Mouse (Mus musculus) ZHBTc4 (cell line): ENCODE measurements at regions not wholly inside any gene's neighbourhood (a gene's known extent, or its start where the extent isn't known, plus 50 kb on each side); places are given as distances from the start of the nearest gene placed in this dataset.
A peak's percentile ranks its signal among the peaks of the same experiment; 100 is the strongest.

ENCODE experiments used
- DNase-seq: peaks from one replicate; pipeline ENCODE4 v3.0.0-alpha.2; 2011; ENCODE audit warnings: low read depth, low spot score

DNA sequence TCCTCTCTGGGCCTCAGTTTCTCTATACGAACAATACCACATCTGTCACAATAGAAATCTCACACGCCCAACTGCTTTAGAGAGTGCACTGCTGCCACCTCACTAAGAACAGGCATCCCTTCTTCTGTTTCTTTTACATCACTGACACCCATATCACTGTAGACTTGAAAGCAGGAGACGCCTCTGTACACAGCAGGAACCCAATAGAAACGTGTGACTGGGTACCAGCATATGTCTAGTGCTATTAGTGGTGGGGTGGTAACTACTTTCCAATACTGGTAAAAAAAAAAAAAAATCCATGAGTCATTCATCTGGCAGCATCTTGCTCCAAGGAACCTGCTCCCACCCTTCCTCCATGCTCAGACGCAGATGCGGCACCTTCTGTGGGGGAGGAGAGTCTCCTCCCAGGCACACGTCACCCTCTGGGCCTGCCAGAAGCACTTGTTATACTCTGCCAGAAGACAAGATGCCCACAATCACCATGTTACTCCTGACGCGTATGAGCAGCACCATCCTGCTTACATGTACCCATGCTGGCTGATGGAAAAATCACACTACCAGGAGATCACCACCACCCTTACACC is 151.3 kb upstream of the Plxna4 start:
- DNase-seq = no peak

DNA sequence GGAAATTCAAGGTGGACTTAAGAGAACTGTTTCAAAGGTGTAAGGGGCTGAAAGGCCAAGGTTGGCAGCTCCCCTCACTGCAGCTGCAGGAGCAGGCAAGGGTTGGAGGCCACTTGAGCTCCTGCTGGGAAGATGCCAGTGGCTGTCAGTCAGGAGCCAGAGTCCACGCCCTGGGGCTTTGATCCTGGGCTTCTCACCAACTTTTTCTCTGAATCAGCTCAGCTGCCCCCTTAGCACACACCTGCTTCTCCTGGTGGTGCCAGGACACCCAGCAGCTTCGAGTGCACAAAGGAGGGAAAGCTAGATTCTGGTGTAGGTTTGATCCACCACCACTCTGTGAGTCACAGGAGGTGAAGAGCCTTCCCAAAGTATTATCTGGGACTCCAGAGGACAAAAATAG is 140.7 kb upstream of the Plxna4 start:
- DNase-seq = no peak

DNA sequence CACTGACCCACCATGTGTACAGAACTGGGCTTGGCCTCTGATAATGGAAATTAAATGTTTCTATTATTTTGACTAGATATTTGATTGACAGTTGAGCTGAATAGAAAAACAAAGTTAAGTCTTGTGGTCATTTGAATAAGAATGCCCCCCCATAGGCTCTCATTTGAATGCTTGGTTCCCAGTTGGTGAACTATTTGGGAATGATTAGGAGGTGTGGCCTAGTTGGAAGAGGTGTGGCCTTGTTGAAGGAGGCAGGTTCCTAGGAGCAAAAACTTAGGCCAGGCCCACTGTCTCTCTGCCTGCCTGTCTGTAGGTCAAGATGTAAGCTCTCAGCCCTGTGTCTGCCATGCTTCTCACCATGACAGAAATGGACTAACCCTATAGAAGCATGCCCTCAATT is 138.6 kb upstream of the Plxna4 start:
- peak; percentile 64 for DNase-seq

DNA sequence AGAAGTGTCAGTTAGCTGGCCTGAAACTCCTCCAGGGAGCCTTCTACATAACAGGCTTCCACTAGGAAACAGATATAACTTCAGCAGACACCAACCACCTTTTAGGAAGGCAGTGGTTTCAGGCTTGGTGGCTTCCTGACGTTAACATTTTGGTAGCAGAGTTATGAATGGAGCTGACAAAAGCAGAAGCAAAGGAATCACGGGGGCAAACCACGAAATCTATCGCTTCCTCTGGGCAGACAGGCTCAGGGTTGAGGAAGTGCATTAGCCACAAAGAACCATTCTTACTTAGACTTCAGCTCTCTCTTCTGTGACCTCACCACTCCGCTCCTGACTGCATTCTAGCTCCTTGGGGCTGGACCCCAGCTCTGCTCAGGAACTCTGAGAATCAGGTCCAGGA is 129.9 kb upstream of the Plxna4 start:
- no peak for DNase-seq

DNA sequence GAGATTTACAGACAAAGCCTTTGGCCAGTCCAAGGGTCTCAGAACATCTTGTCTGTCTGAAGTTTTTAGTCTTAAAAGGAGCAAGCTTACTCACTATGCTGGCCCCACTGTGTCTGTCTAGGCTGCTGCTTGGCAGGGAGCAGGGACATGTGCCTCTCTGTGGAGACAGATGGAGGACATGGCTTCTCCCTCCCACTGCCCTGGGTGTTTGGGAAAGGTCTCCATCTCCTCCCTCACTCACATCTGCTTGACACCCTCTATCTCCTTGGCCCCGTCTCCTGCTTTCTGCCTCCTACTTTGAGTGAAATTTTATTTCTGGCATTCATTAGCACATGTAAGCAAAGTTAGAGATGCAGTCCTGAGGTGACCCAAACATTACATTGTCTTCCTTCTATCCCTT is 127.1 kb upstream of the Plxna4 start:
- no peak for DNase-seq

DNA sequence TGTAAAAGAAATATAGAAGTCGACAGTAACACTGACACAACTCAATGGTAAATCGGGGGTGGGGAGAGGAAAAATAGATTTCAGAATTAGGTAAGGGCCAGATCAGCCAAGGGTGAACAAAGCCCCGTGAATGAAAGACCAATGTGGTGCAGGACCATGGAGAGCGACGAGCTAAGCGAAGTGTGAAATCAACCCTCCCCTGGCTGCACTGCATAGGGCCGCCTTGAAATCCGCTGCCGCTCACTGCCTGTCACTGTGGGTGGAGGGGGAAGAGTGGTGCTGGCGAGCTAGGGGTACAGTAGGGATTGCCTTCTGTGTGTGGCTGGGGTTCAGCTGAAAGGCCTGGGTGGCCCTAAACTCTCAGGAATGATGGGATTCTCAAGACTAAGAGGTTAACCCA is 122.2 kb upstream of the Plxna4 start:
- DNase-seq = peak; percentile 77

DNA sequence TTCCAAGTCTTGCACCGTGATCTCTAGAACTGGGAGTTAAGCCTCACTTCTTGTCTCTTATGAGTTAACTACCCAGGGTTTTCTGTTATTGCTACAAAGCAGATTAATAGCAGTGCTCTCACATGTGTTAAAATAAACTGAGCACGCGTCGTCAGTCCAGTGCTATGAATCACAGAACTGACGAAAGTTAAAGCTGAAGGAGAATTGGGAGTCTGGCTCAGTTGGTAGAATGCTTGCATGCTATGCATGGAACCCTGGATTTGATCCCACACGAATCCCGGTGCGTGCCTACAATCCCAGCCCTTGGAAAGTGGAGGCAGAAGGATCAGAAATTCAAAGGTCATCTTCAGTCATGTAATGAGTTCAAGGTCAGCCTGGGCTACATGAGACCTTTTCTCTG is 121.6 kb upstream of the Plxna4 start:
- no peak for DNase-seq

DNA sequence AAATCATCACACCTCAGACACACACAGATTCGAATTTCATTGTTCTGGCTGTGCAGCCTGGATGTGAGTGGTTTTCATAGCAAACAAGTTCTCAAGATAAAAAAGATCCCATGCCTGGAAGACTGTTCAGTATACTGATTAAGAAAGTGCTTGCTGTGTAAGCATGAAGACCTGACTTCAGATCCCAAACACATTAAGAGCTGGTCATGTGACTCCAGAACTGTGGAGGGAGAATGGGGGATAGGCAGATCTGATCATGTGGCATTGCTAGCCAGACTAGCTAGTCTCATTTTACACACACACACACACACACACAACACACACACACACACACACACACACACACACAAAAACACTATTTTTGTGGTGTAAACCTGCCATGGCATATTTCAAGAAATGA is 119.4 kb upstream of the Plxna4 start:
- DNase-seq = no peak

DNA sequence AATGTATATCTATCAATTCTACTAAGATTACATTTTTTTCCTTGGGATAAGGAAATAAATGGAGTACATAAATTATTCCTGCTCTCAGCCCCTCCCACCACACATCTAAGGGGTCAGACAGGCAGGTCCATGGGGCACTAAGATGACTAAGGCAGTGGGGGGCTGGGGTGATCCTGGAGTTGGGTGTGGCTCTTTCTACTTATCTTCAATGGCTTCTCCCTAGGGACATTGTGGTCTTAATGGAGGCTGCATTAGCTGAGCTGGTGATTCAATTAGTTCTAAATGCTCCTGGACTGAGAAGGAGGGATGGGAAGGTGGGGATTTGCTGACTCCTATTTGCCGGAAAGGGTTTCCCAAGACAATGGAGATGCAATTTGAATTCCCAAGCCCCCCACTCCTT is 118.4 kb upstream of the Plxna4 start:
- DNase-seq = peak; percentile 26

DNA sequence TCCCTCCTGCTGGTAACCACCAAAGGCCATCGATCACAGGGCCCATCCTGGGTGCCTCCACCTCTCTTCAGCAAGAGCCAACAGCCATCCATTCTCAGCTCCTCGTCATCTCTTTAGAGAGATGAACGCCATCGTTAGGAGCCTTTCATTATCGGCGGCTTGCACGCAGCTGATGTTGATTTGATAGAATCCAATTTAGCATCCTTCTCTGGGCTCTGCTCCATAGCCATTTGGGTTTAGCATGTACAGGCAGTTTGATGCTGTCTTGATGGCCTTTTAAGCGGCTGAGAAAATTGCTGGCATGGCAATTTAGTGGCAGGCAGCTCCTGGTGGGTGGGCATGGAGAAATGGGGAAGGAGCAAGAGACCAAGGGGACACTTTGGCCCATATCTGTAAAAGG is 115.5 kb upstream of the Plxna4 start:
- no peak for DNase-seq

DNA sequence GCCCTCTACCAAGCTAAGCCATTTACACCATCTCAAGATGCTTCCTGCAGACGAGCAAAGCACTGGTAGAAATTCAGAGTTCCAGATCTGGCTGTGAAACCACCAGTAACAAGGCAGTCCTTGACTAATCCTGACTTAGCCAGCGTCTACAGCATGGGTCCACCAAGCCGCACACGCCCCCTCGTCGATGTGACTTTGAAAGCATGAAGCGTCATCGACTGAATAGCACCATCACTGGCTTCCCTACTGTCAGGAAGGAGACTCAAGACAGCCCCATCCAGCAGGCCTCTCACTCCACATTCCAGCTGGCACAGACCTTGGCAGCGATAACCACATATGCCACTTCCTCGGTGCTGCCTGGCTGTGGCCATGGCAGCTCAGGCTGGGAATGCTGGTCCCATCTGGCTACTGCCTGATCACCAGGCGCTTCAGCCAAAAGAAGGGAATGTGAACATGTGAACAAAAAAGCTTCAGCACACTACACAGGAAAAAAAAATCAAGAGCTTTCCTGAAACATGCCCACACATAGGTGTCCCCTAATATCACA is 114.3 kb upstream of the Plxna4 start:
- no peak for DNase-seq

DNA sequence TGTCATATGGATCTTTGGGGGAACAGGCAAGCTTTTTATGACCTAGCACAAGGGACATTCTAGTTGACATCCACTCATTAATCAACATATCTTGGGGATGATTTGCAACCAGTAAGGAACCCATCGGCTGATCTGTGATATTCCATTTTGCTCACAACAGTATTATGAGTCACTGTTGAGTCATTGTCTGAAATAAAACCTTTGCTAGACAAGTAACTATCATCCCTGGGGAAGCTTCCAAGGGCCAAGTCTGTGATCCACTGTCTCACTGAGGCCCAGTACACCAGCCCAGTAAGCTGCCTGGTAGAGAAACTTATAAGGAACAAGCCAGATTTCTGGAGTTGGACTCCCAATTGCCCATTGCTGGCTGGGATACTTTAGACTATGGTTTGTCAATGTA is 111.8 kb upstream of the Plxna4 start:
- no peak for DNase-seq

DNA sequence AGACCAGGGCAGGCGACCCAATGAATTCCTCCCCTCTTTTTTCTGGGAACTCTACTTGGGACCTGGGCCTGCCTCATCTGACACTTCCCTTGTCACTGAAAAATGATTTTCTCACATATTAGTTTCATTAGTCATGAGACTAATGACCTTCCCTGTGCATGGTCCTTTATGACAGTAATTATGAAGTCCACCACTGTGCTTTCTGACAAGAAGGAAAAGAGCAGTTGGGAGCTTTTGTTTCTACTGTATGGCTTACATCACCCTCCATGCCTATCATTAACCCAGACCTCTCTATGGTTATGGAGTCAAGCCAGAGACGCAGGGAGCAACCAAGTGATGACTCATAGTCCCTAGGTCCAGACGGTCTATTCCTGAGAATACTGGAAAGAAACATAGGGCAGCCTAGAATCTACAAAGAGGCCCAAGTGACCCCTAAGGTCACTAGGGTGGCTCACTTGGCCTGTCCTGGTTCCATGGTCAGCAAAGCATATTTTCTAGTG is 109.8 kb upstream of the Plxna4 start:
- DNase-seq = no peak

DNA sequence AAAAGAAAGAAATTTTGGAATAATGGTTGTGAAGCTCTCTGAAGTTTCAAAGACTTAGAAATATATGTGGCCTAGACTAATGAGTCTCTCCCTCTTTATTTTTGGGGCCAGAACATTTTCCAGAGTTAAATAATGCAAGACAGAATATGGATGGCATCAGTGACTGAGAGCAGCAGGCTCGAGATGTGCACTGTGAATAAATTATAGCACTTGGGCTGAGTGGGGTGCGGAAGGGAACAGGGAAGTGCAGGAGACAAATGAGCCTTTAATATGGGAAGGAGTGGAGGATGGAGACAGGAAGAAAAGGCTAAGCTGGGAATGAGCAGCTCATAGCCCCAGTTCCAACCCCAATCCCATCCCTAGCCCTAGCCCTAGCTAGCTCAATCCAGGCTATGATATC is 108.0 kb upstream of the Plxna4 start:
- DNase-seq = no peak

DNA sequence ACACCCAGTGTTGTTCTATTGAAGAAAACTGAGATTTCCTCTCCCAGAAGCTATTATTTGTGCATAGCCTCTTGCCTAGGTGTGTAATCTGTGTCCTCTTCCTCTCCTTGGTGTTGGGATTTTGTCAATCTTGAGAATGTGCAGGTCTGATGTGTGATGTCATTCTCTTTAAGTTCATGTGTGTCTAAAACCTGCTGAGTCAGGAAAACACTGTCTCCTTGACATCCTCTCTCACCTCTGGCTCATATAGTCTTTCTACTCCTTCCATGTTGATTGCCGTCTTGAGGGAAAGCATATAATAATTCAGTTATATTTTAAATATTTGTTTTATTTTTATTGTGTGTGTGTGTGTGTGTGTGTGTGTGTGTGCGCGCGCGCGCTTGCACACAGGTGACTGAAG is 84.6 kb upstream of the Plxna4 start:
- DNase-seq = no peak

DNA sequence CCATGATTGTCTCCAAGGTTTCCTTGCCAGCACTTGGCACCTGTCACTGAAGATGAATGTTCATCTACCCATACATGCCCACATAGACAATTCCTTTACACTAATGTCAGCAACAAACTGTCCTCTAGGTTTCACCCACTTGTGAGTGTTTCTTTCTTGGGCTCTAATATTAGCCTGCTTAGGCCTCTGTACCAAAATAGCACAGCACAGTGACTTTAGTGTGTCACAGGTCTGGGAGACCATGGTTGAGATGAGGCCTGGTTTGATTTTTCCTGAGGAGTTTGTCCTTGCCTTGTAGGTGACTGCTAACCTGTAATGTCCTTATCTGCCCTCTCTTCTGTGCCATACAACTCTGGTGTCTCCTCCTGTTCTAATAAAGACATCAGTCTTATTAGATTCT is 71.8 kb upstream of the Plxna4 start:
- DNase-seq = no peak

DNA sequence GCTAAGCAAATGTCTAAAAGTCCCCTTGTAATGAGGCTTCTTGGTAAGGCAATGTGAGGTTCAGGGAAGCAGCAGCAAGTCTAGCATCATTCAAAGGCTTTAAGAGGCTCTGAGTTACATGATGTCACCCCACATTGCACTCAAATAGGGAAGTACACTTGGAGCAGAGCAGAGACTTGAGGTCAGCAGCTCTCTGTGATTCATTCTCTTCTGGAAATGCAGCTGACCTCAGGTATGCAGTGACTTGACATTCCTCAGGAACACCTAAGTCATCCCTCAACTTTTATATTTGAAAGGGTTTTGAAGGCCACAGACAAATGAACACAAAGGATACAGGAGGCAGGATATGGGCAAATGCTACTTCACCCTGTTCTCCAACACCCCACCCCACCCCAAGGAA is 69.4 kb upstream of the Plxna4 start:
- DNase-seq = no peak

DNA sequence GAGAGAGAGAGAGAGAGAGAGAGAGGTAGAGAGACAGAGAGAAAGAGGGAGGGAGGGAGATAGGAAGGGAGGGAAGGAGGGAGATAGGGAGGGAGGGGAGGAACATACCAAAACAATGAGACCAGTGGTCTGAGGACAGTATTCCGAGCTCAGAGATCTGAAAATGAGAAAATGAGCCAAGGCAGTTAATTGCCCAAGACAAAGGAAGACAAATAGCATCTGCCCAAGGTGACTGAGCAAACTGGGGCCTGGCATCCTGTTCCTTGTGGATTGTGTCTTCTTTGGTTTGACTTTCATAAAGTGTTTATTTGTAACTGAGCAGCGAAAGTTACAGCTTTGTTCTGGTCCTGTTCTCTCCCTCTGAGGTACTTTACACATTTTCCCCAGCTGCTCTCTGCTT is 66.2 kb upstream of the Plxna4 start:
- no peak for DNase-seq

DNA sequence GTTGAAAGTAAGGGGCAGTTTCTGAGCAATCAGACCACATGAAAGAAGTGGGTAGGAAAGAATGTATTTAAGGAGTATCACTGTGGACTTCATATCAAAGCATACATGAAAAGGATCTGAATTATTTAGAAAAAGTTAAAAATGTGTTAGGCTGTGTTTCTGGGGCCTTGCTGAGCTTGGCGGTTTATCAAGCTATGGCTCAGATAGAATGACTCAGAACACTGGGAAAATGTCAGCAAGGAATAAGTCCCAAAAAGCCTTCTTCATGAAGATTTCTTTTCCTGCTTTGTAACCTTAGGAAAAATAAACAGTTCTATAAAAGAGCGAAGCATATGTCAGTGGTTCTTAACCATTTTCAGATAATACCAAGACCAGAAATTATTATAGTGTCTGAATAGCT is 56.0 kb upstream of the Plxna4 start:
- DNase-seq = no peak

DNA sequence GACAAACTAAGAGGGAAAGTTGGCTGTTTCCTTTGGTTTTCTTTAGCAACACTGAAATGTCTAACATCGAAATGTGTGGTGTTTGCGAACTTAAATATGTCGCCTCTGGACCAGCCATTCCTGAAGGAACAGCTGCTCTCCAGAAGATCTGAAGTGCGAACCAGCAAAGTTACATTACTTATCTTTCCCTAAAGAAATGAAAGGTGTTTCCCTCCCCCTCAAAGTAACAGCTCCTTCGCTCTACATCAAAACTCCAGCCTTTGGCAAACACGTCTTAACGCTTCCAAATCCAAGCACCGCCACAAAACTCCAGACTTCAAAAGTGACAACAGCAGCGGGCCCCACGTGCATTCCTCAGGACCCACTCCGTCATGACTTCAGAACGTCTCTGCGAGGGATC is 50.9 kb upstream of the Plxna4 start:
- no peak for DNase-seq
